Mouse (Mus musculus): Measurements from ENCODE around the gene Xrcc1. TPM values are rescaled to one million over a fixed set of nuclear protein-coding genes. Genes with fewer than 3 reads are reported as not detected.

The Xrcc1 gene
- polyA plus RNA-seq, 1 experiment from 2014 or later = 63.0 TPM

- H3K36me3 ChIP-seq = peaks cover 27% of the 10 kb centered on the region
- ATAC-seq = peak; percentile 92
- peak within 1 kb of the TSS; percentile 75 for H3K9ac ChIP-seq
- under 1% methylated on average over 44 of the region's 44 CpGs for WGBS (ENCODE audit: insufficient replicate concordance)
- H3K4me3 ChIP-seq = peak within 1 kb of the TSS; percentile 74
- peaks cover 33% of the 10 kb centered on the region for H3K4me1 ChIP-seq
- H3K27ac ChIP-seq = peak within 1 kb of the TSS; percentile 81
- peak within 1 kb of the TSS; percentile 93 for H3K4me2 ChIP-seq
- peaks cover 12% of the 10 kb centered on the region; the same call in 1 of the 2 replicates for H3K27me3 ChIP-seq (replicated peaks)
- no peaks in the 10 kb centered on the region for H3K9me3 ChIP-seq (replicated peaks)
Observed at GRCm38 (mm10) chr7:24530062-24530931, 15.8 kb upstream of the Xrcc1 start, which contains the start of gene Irgq. Irgq (plus strand) TSS chr7:24530689.

- H3K36me3 ChIP-seq = peaks cover 28% of the 10 kb centered on the region
- peak overlapping the region; percentile 81 for H3K27ac ChIP-seq
- ATAC-seq = peak; percentile 61
- peak overlapping the region; percentile 93 for H3K4me2 ChIP-seq
- H3K9me3 ChIP-seq (replicated peaks) = no peaks in the 10 kb centered on the region
- peak overlapping the region; percentile 75 for H3K9ac ChIP-seq
- 4% methylated on average over 43 of the region's 43 CpGs for WGBS (ENCODE audit: insufficient replicate concordance)
- peaks cover 33% of the 10 kb centered on the region for H3K4me1 ChIP-seq
- peaks cover 12% of the 10 kb centered on the region; the same call in 1 of the 2 replicates for H3K27me3 ChIP-seq (replicated peaks)
- peak overlapping the region; percentile 74 for H3K4me3 ChIP-seq
Observed at GRCm38 (mm10) chr7:24531211-24531971, 14.7 kb upstream of the Xrcc1 start.

- Histone ChIP-seq H3K36me3 (peaks cover 28% of the 10 kb centered on the region), H3K4me1 (peaks cover 33% of the 10 kb centered on the region), H3K4me2 (no peak overlapping the region), H3K27me3 (replicated peaks) (peaks cover 12% of the 10 kb centered on the region; the same call in 1 of the 2 replicates), H3K9me3 (replicated peaks) (no peaks in the 10 kb centered on the region), H3K9ac (no peak overlapping the region), H3K4me3 (no peak overlapping the region), H3K27ac (no peak overlapping the region)
- 86% methylated on average over 28 of the region's 28 CpGs for WGBS (ENCODE audit: insufficient replicate concordance)
- no peak for ATAC-seq
Observed at GRCm38 (mm10) chr7:24533031-24533571, 13.0 kb upstream of the Xrcc1 start.

- 72% methylated on average over 42 of the region's 42 CpGs for WGBS (ENCODE audit: insufficient replicate concordance)
- Histone ChIP-seq H3K4me3 (no peak overlapping the region), H3K4me1 (peaks cover 32% of the 10 kb centered on the region), H3K36me3 (peaks cover 28% of the 10 kb centered on the region), H3K27me3 (replicated peaks) (peaks cover 12% of the 10 kb centered on the region; the same call in 1 of the 2 replicates), H3K27ac (no peak overlapping the region), H3K9ac (no peak overlapping the region), H3K9me3 (replicated peaks) (no peaks in the 10 kb centered on the region), H3K4me2 (no peak overlapping the region)
- no peak for ATAC-seq
Observed at GRCm38 (mm10) chr7:24533806-24534205, 12.3 kb upstream of the Xrcc1 start.

- H3K4me1 ChIP-seq = peaks cover 27% of the 10 kb centered on the region
- H3K4me2 ChIP-seq = no peak overlapping the region
- no peak overlapping the region for H3K4me3 ChIP-seq
- no peaks in the 10 kb centered on the region for H3K9me3 ChIP-seq (replicated peaks)
- ATAC-seq = no peak
- no peak overlapping the region for H3K27ac ChIP-seq
- peaks cover 12% of the 10 kb centered on the region; the same call in 1 of the 2 replicates for H3K27me3 ChIP-seq (replicated peaks)
- no peak overlapping the region for H3K9ac ChIP-seq
- 68% methylated on average over 19 of the region's 19 CpGs for WGBS (ENCODE audit: insufficient replicate concordance)
- H3K36me3 ChIP-seq = peaks cover 28% of the 10 kb centered on the region
Observed at GRCm38 (mm10) chr7:24534301-24534700, 11.8 kb upstream of the Xrcc1 start.

- no peak overlapping the region for H3K4me2 ChIP-seq
- WGBS (ENCODE audit: insufficient replicate concordance) = 75% methylated on average over 4 of the region's 4 CpGs
Observed at GRCm38 (mm10) chr7:24537081-24537480, 9.0 kb upstream of the Xrcc1 start.

GRCm38 (mm10) chr7:24537591-24537990, 8.5 kb upstream of the Xrcc1 start:
- Histone ChIP-seq H3K4me2 (no peak overlapping the region), H3K27ac (no peak overlapping the region), H3K9me3 (replicated peaks) (no peaks in the 10 kb centered on the region), H3K9ac (no peak overlapping the region), H3K27me3 (replicated peaks) (peaks cover 12% of the 10 kb centered on the region; the same call in 1 of the 2 replicates), H3K4me1 (peaks cover under 1% of the 10 kb centered on the region; the same call in 1 of the 2 replicates), H3K4me3 (no peak overlapping the region), H3K36me3 (peaks cover 24% of the 10 kb centered on the region)
- ATAC-seq = no peak
- WGBS (ENCODE audit: insufficient replicate concordance) = 58% methylated on average over 5 of the region's 5 CpGs

More at GRCm38 (mm10) chr7:24537081-24537480, 9.0 kb upstream of the Xrcc1 start:
- peaks cover 28% of the 10 kb centered on the region for H3K36me3 ChIP-seq
- H3K9me3 ChIP-seq (replicated peaks) = no peaks in the 10 kb centered on the region
- peaks cover 12% of the 10 kb centered on the region; the same call in 1 of the 2 replicates for H3K27me3 ChIP-seq (replicated peaks)
- ATAC-seq = no peak
- H3K4me1 ChIP-seq = peaks cover 5% of the 10 kb centered on the region
- H3K27ac ChIP-seq = no peak overlapping the region
- H3K9ac ChIP-seq = no peak overlapping the region
- no peak overlapping the region for H3K4me3 ChIP-seq

GRCm38 (mm10) chr7:24538154-24538553, 7.9 kb upstream of the Xrcc1 start:
- no peak overlapping the region for H3K4me3 ChIP-seq
- H3K27me3 ChIP-seq (replicated peaks) = peaks cover 12% of the 10 kb centered on the region; the same call in 1 of the 2 replicates
- no peak overlapping the region for H3K9ac ChIP-seq
- H3K4me2 ChIP-seq = no peak overlapping the region
- ATAC-seq = no peak
- H3K4me1 ChIP-seq = no peaks in the 10 kb centered on the region
- H3K36me3 ChIP-seq = peaks cover 21% of the 10 kb centered on the region
- WGBS (ENCODE audit: insufficient replicate concordance) = 34% methylated on average over 5 of the region's 5 CpGs
- H3K27ac ChIP-seq = no peak overlapping the region
- no peaks in the 10 kb centered on the region for H3K9me3 ChIP-seq (replicated peaks)

- H3K27me3 ChIP-seq (replicated peaks) = peaks cover 6% of the 10 kb centered on the region; the same call in 1 of the 2 replicates
- ATAC-seq = no peak
Observed at GRCm38 (mm10) chr7:24538701-24539100, 7.4 kb upstream of the Xrcc1 start.

GRCm38 (mm10) chr7:24539686-24540085, 6.4 kb upstream of the Xrcc1 start:
- H3K9me3 ChIP-seq (replicated peaks) = no peaks in the 10 kb centered on the region
- 76% methylated on average over 4 of the region's 4 CpGs for WGBS (ENCODE audit: insufficient replicate concordance)

More at GRCm38 (mm10) chr7:24538701-24539100, 7.4 kb upstream of the Xrcc1 start:
- no peak overlapping the region for H3K27ac ChIP-seq
- no peak overlapping the region for H3K4me2 ChIP-seq
- H3K9me3 ChIP-seq (replicated peaks) = no peaks in the 10 kb centered on the region
- H3K4me3 ChIP-seq = no peak overlapping the region
- H3K9ac ChIP-seq = no peak overlapping the region
- WGBS (ENCODE audit: insufficient replicate concordance) = 39% methylated on average over 5 of the region's 5 CpGs
- no peaks in the 10 kb centered on the region for H3K4me1 ChIP-seq
- peaks cover 16% of the 10 kb centered on the region for H3K36me3 ChIP-seq

GRCm38 (mm10) chr7:24544506-24544905, 1.6 kb upstream of the Xrcc1 start:
- Histone ChIP-seq H3K9ac (no peak overlapping the region), H3K27me3 (replicated peaks) (no peaks in the 10 kb centered on the region), H3K36me3 (peaks cover 14% of the 10 kb centered on the region), H3K27ac (no peak overlapping the region), H3K9me3 (replicated peaks) (no peaks in the 10 kb centered on the region), H3K4me3 (no peak overlapping the region), H3K4me1 (peaks cover 20% of the 10 kb centered on the region), H3K4me2 (no peak overlapping the region)
- ATAC-seq = no peak
- 63% methylated on average over 2 of the region's 2 CpGs for WGBS (ENCODE audit: insufficient replicate concordance)

More at GRCm38 (mm10) chr7:24539686-24540085, 6.4 kb upstream of the Xrcc1 start:
- Histone ChIP-seq H3K36me3 (peaks cover 7% of the 10 kb centered on the region; the same call in 1 of the 2 replicates), H3K27ac (no peak overlapping the region), H3K4me3 (no peak overlapping the region), H3K4me1 (no peaks in the 10 kb centered on the region), H3K9ac (no peak overlapping the region), H3K27me3 (replicated peaks) (no peaks in the 10 kb centered on the region), H3K4me2 (no peak overlapping the region)
- ATAC-seq = no peak

Data from liver, embryonic 12.5 days (tissue).